Mouse (Mus musculus) midbrain, embryonic 16.5 days (tissue): ENCODE data around the gene Tagln2. TPM values are rescaled to one million over a fixed set of nuclear protein-coding genes. Genes with fewer than 3 reads are reported as not detected.
A peak's percentile ranks its signal among the peaks of the same experiment; 100 is the strongest.

Experiments
- ATAC-seq: fragments of 200-750 bp; cut with Nextera tagmentation; 2 replicates; pipeline ENCODE4 v1.8.0; 2017; ENCODE audit warnings: moderate TSS enrichment
- H3K27ac ChIP-seq: fragments of 300-500 bp; sonication (generic); 2 replicates; pipeline ENCODE4 v1.5.1; 2014; ENCODE audit warnings: mild to moderate bottlenecking, low read length, mixed read lengths
- H3K27me3 ChIP-seq: fragments of 300-500 bp; sonication (generic); 2 replicates; pipeline ENCODE4 v1.6.1; 2014; ENCODE audit warnings: low read depth, low read length, mixed read lengths; ENCODE audit not compliant: control insufficient read depth, insufficient read depth
- H3K36me3 ChIP-seq: fragments of 300-500 bp; sonication (generic); 2 replicates; pipeline ENCODE4 v1.6.1; 2014; ENCODE audit warnings: mild to moderate bottlenecking, low read length, moderate library complexity, mixed read lengths; ENCODE audit not compliant: control insufficient read depth, insufficient read depth
- H3K4me1 ChIP-seq: fragments of 300-500 bp; sonication (generic); 2 replicates; pipeline ENCODE4 v1.6.1; 2014; ENCODE audit warnings: mild to moderate bottlenecking, low read length, mixed read lengths; ENCODE audit not compliant: control insufficient read depth, insufficient read depth
- H3K4me2 ChIP-seq: fragments of 300-500 bp; sonication (generic); 2 replicates; pipeline ENCODE4 v1.6.1; 2014; ENCODE audit warnings: mild to moderate bottlenecking, low read length, mixed read lengths
- H3K4me3 ChIP-seq: fragments of 300-500 bp; sonication (generic); 2 replicates; pipeline ENCODE4 v1.5.1; 2014; ENCODE audit warnings: low read depth, mild to moderate bottlenecking, low read length, moderate library complexity, mixed read lengths
- H3K9ac ChIP-seq: fragments of 300-500 bp; sonication (generic); 2 replicates; pipeline ENCODE4 v1.6.1; 2014; ENCODE audit warnings: low read depth, low read length, mixed read lengths
- H3K9me3 ChIP-seq: fragments of 300-500 bp; sonication (generic); replicated peaks from 2 replicates; pipeline ENCODE4 v1.6.1; 2014; ENCODE audit warnings: mild to moderate bottlenecking, low read length, mixed read lengths; ENCODE audit not compliant: control insufficient read depth, poor library complexity, severe bottlenecking
- whole genome bisulfite sequencing: fragments of 180-500 bp; shearing (Covaris S2); extraction: QIAGEN DNeasy Blood & Tissue Kit; methylation state at CpG from one replicate; pipeline ENCODE4 v1.1.7; 2014; 5-methylcytosine and 5-hydroxymethylcytosine counted together
- polyA plus RNA-seq: library from polyadenylated mRNA; unstranded; fragments of >200 nt; fragmentation: Nextera tagmentation; extraction: Ambion mirVana; gene quantifications from 2 replicates; pipeline ENCODE4 v1.2.1, GENCODE M21; 2015

Tagln2 gene
- polyA plus RNA-seq, 1 experiment from 2014 or later, result 53.0 TPM

GRCm38 (mm10) chr1:172493516-172493915 lies 6.3 kb upstream of the Tagln2 start:
- Histone ChIP-seq H3K36me3 (peaks cover 24% of the 10 kb centered on the region), H3K27ac (no peak overlapping the region), H3K9ac (no peak overlapping the region), H3K27me3 (peaks cover 2% of the 10 kb centered on the region; the same call in 1 of the 2 replicates), H3K9me3 (no peaks in the 10 kb centered on the region), H3K4me1 (peaks cover 6% of the 10 kb centered on the region; the same call in 1 of the 2 replicates), H3K4me2 (no peak overlapping the region), H3K4me3 (no peak overlapping the region)
- ATAC-seq, result no peak
- 63% methylated on average over 6 of the region's 6 CpGs for WGBS

- no peaks in the 10 kb centered on the region for H3K9me3 ChIP-seq
- H3K4me3 ChIP-seq, result no peak overlapping the region
- no peak overlapping the region for H3K4me2 ChIP-seq
- H3K36me3 ChIP-seq, result peaks cover 24% of the 10 kb centered on the region
- no peak for ATAC-seq
- 84% methylated on average over 17 of the region's 17 CpGs for WGBS
- no peak overlapping the region for H3K27ac ChIP-seq
- peaks cover 16% of the 10 kb centered on the region for H3K27me3 ChIP-seq
- H3K4me1 ChIP-seq, result peaks cover 15% of the 10 kb centered on the region
- H3K9ac ChIP-seq, result no peak overlapping the region
These were observed 3.8 kb upstream of the Tagln2 start for GRCm38 (mm10) chr1:172496030-172496429.

GRCm38 (mm10) chr1:172497428-172497827 lies 2.4 kb upstream of the Tagln2 start:
- Histone ChIP-seq H3K36me3 (peaks cover 24% of the 10 kb centered on the region), H3K27ac (no peak overlapping the region), H3K4me3 (no peak overlapping the region), H3K4me1 (peaks cover 21% of the 10 kb centered on the region), H3K9me3 (no peaks in the 10 kb centered on the region), H3K9ac (no peak overlapping the region), H3K4me2 (no peak overlapping the region), H3K27me3 (peaks cover 26% of the 10 kb centered on the region)
- WGBS, result 82% methylated on average over 10 of the region's 10 CpGs
- no peak for ATAC-seq

- Histone ChIP-seq H3K27ac (peak overlapping the region; percentile 17; the same call in 1 of the 2 replicates), H3K4me3 (peak overlapping the region; percentile 40), H3K4me1 (peaks cover 32% of the 10 kb centered on the region), H3K27me3 (peaks cover 26% of the 10 kb centered on the region), H3K36me3 (peaks cover 19% of the 10 kb centered on the region), H3K4me2 (peak overlapping the region; percentile 58), H3K9ac (peak overlapping the region; percentile 50; the same call in 1 of the 2 replicates), H3K9me3 (no peaks in the 10 kb centered on the region)
- no peak for ATAC-seq
- 3% methylated on average over 52 of the region's 56 CpGs for WGBS
These were observed 864 bp downstream of the Tagln2 start for GRCm38 (mm10) chr1:172500451-172501370.

- Histone ChIP-seq H3K9ac (no peak overlapping the region; the same call in 1 of the 2 replicates), H3K4me3 (peak overlapping the region; percentile 40; the same call in 1 of the 2 replicates), H3K36me3 (peaks cover 16% of the 10 kb centered on the region), H3K27me3 (peaks cover 26% of the 10 kb centered on the region), H3K4me2 (peak overlapping the region; percentile 58), H3K27ac (0 out of 2 replicates have a peak overlapping the region, but pooled peaks have one; percentile 15), H3K9me3 (no peaks in the 10 kb centered on the region), H3K4me1 (peaks cover 32% of the 10 kb centered on the region)
- ATAC-seq, result no peak
- WGBS, result 34% methylated on average over 13 of the region's 13 CpGs
These were observed 1.7 kb downstream of the Tagln2 start for GRCm38 (mm10) chr1:172501371-172502144.

GRCm38 (mm10) chr1:172502145-172503110 lies 2.6 kb downstream of the Tagln2 start:
- Histone ChIP-seq H3K4me1 (peaks cover 32% of the 10 kb centered on the region), H3K27ac (0 out of 2 replicates have a peak overlapping the region, but pooled peaks have one; percentile 11)

GRCm38 (mm10) chr1:172503111-172503997 lies 3.5 kb downstream of the Tagln2 start:
- peaks cover 24% of the 10 kb centered on the region for H3K27me3 ChIP-seq
- H3K4me1 ChIP-seq, result peaks cover 36% of the 10 kb centered on the region
- H3K27ac ChIP-seq, result no peak overlapping the region
- peaks cover 1% of the 10 kb centered on the region; the same call in 1 of the 2 replicates for H3K36me3 ChIP-seq
- no peaks in the 10 kb centered on the region for H3K9me3 ChIP-seq
- H3K9ac ChIP-seq, result peak overlapping the region; percentile 34; the same call in 1 of the 2 replicates
- H3K4me3 ChIP-seq, result no peak overlapping the region
- peak overlapping the region; percentile 25 for H3K4me2 ChIP-seq
- 31% methylated on average over 14 of the region's 14 CpGs for WGBS
- peak; percentile 38; the same call in 1 of the 2 replicates for ATAC-seq

More at GRCm38 (mm10) chr1:172502145-172503110, 2.6 kb downstream of the Tagln2 start:
- H3K27me3 ChIP-seq, result peaks cover 26% of the 10 kb centered on the region
- ATAC-seq, result 0 out of 2 replicates have a peak, but pooled peaks have one; percentile 0
- 37% methylated on average over 12 of the region's 13 CpGs for WGBS
- no peaks in the 10 kb centered on the region for H3K9me3 ChIP-seq
- H3K4me3 ChIP-seq, result no peak overlapping the region
- peak overlapping the region; percentile 34; the same call in 1 of the 2 replicates for H3K9ac ChIP-seq
- H3K4me2 ChIP-seq, result peak overlapping the region; percentile 25
- peaks cover 9% of the 10 kb centered on the region for H3K36me3 ChIP-seq
